Mouse (Mus musculus): Measurements from ENCODE around the gene Ptgds. TPM values are rescaled to one million over a fixed set of nuclear protein-coding genes. Genes with fewer than 3 reads are reported as not detected.
A peak's percentile ranks its signal among the peaks of the same experiment; 100 is the strongest.

Ptgds gene
- 1,000 to 10,000 TPM; 1,862 to 2,386 (median 2,226) TPM for total RNA-seq (2022)

- DNase-seq (ENCODE audit: low spot score in 2 of 2) = no peak
Measured at GRCm38 (mm10) chr2:25469969-25470368, at the start of gene Ptgds. Gene Ptgds, minus strand, starts transcription at chr2:25470046.

- no peak for DNase-seq (ENCODE audit: low spot score in 2 of 2)
Measured at GRCm38 (mm10) chr2:25509912-25510311, 40.1 kb upstream of the Ptgds start.

- no peak for DNase-seq (ENCODE audit: low spot score in 2 of 2)
Measured at GRCm38 (mm10) chr2:25506964-25507363, 37.1 kb upstream of the Ptgds start.

- DNase-seq (ENCODE audit: low spot score in 2 of 2) = no peak
Measured at GRCm38 (mm10) chr2:25505860-25506259, 36.0 kb upstream of the Ptgds start.

- DNase-seq (ENCODE audit: low spot score in 2 of 2) = no peak
Measured at GRCm38 (mm10) chr2:25505000-25505399, 35.2 kb upstream of the Ptgds start.

GRCm38 (mm10) chr2:25504538-25504937, 34.7 kb upstream of the Ptgds start:
- DNase-seq (ENCODE audit: low spot score in 2 of 2) = no peak

- no peak for DNase-seq (ENCODE audit: low spot score in 2 of 2)
Measured at GRCm38 (mm10) chr2:25502726-25503125, 32.9 kb upstream of the Ptgds start.

GRCm38 (mm10) chr2:25501593-25502486, 32.0 kb upstream of the Ptgds start, which contains the start of gene C8g:
Gene C8g, minus strand, starts transcription at chr2:25501719.
- DNase-seq (ENCODE audit: low spot score in 2 of 2) = no peak

- peak; percentile 59 to 76 for DNase-seq (ENCODE audit: low spot score in 2 of 2)
Measured at GRCm38 (mm10) chr2:25500576-25501405, 30.9 kb upstream of the Ptgds start, which contains the start of gene Fbxw5. Gene Fbxw5, plus strand, starts transcription at chr2:25500750.

GRCm38 (mm10) chr2:25500071-25500575, 30.3 kb upstream of the Ptgds start:
- no peak for DNase-seq (ENCODE audit: low spot score in 2 of 2)

- DNase-seq (ENCODE audit: low spot score in 2 of 2) = no peak
Measured at GRCm38 (mm10) chr2:25498622-25499478, 29.0 kb upstream of the Ptgds start.

GRCm38 (mm10) chr2:25497846-25498575, 28.2 kb upstream of the Ptgds start:
- no peak for DNase-seq (ENCODE audit: low spot score in 2 of 2)

GRCm38 (mm10) chr2:25496462-25496861, 26.6 kb upstream of the Ptgds start:
- no peak for DNase-seq (ENCODE audit: low spot score in 2 of 2)

- no peak for DNase-seq (ENCODE audit: low spot score in 2 of 2)
Measured at GRCm38 (mm10) chr2:25493476-25493961, 23.7 kb upstream of the Ptgds start, which contains the start of gene Lcn12. Gene Lcn12, minus strand, starts transcription at chr2:25493911.

- DNase-seq (ENCODE audit: low spot score in 2 of 2) = no peak
Measured at GRCm38 (mm10) chr2:25492988-25493387, 23.1 kb upstream of the Ptgds start.

- no peak for DNase-seq (ENCODE audit: low spot score in 2 of 2)
Measured at GRCm38 (mm10) chr2:25488671-25489068, 18.8 kb upstream of the Ptgds start.

GRCm38 (mm10) chr2:25487965-25488670, 18.3 kb upstream of the Ptgds start:
- no peak for DNase-seq (ENCODE audit: low spot score in 2 of 2)

GRCm38 (mm10) chr2:25484901-25485647, 15.2 kb upstream of the Ptgds start:
- DNase-seq (ENCODE audit: low spot score in 2 of 2) = no peak

- no peak for DNase-seq (ENCODE audit: low spot score in 2 of 2)
Measured at GRCm38 (mm10) chr2:25482969-25483368, 13.1 kb upstream of the Ptgds start.
